Mouse (Mus musculus): ENCODE results near the gene 1700025G04Rik.

- TF ChIP-seq POLR2A (IDR thresholded peaks at IDR 0.05; ENCODE audit: low read depth, low read length) (no peak), CTCF (conservative IDR thresholded peaks at IDR 0.05; ENCODE audit: insufficient read depth, insufficient read length, low read depth, low read length) (no peak)
Measured at GRCm38 (mm10) chr1:152088030-152088429, 1.9 kb downstream of the 1700025G04Rik start.
